Mouse (Mus musculus): ENCODE data around the gene B3galt6.

Gene B3galt6

GRCm38 (mm10) chr4:155992241-155992905 is at the start of gene B3galt6, which contains the start of gene Sdf4:
TSS of gene B3galt6 (minus strand) at chr4:155992649.
TSS of gene Sdf4 (plus strand) at chr4:155992872.
- peak; percentile 89 to 94 for DNase-seq

- no peak for DNase-seq
Measured at GRCm38 (mm10) chr4:156034901-156035300, 42.5 kb upstream of the B3galt6 start.

GRCm38 (mm10) chr4:156034301-156034700 is 41.9 kb upstream of the B3galt6 start:
- DNase-seq = no peak

- DNase-seq = peak; percentile 64 to 67
Measured at GRCm38 (mm10) chr4:156033476-156034119, 41.1 kb upstream of the B3galt6 start.

GRCm38 (mm10) chr4:156032856-156033255 is 40.4 kb upstream of the B3galt6 start:
- peak; percentile 22 to 37 for DNase-seq

GRCm38 (mm10) chr4:156031593-156032391 is 39.3 kb upstream of the B3galt6 start:
- DNase-seq = peak; percentile 90 to 91

GRCm38 (mm10) chr4:156031255-156031592 is 38.8 kb upstream of the B3galt6 start:
- DNase-seq = peak in 1 of 2 experiments; percentile 32

- peak; percentile 36 to 39 for DNase-seq
Measured at GRCm38 (mm10) chr4:156030651-156031118, 38.2 kb upstream of the B3galt6 start.

- no peak for DNase-seq
Measured at GRCm38 (mm10) chr4:156028580-156028979, 36.1 kb upstream of the B3galt6 start.

- peak; percentile 26 to 33 for DNase-seq
Measured at GRCm38 (mm10) chr4:156026013-156026412, 33.6 kb upstream of the B3galt6 start, which contains the start of gene Tnfrsf18. TSS of gene Tnfrsf18 (plus strand) at chr4:156026164.

- no peak for DNase-seq
Measured at GRCm38 (mm10) chr4:156024184-156024583, 31.7 kb upstream of the B3galt6 start.

GRCm38 (mm10) chr4:156023520-156023919 is 31.1 kb upstream of the B3galt6 start:
- no peak for DNase-seq

GRCm38 (mm10) chr4:156021942-156022419 is 29.5 kb upstream of the B3galt6 start:
- no peak for DNase-seq

GRCm38 (mm10) chr4:156021381-156021780 is 28.9 kb upstream of the B3galt6 start:
- no peak for DNase-seq

- peak; percentile 34 to 56 for DNase-seq
Measured at GRCm38 (mm10) chr4:156019771-156020170, 27.3 kb upstream of the B3galt6 start.

- DNase-seq = no peak
Measured at GRCm38 (mm10) chr4:156014436-156014835, 22.0 kb upstream of the B3galt6 start.

GRCm38 (mm10) chr4:156013637-156014036 is 21.2 kb upstream of the B3galt6 start, which contains the start of gene Tnfrsf4:
TSS of gene Tnfrsf4 (plus strand) at chr4:156013843.
- DNase-seq = no peak

GRCm38 (mm10) chr4:156008369-156008768 is 15.9 kb upstream of the B3galt6 start:
- no peak for DNase-seq

GRCm38 (mm10) chr4:156004109-156004508 is 11.7 kb upstream of the B3galt6 start:
- no peak for DNase-seq

- DNase-seq = no peak
Measured at GRCm38 (mm10) chr4:155993606-155994005, 1.2 kb upstream of the B3galt6 start.

GRCm38 (mm10) chr4:155992906-155993547 is 578 bp upstream of the B3galt6 start:
- DNase-seq = peak; percentile 98

GRCm38 (mm10) chr4:155991908-155992230 is 580 bp downstream of the B3galt6 start:
- no peak for DNase-seq
